Mouse (Mus musculus) kidney, adult 2 months (tissue): ENCODE measurements around the gene Fus. TPM values are rescaled to one million over a fixed set of nuclear protein-coding genes. Genes with fewer than 3 reads are reported as not detected.

ENCODE experiments used
- DNase-seq: peaks from one replicate; pipeline ENCODE4 v3.0.0; 2021
- H3K27ac ChIP-seq: fragments of 200-500 bp; 2 replicates; pipeline ENCODE4 v1.5.1; 2012; ENCODE audit warnings: low read depth, low read length, control low read depth, inconsistent platforms; ENCODE audit not compliant: insufficient read depth
- H3K27me3 ChIP-seq: fragments of 200-500 bp; replicated peaks from 2 replicates; pipeline ENCODE4 v1.6.1; 2012; ENCODE audit warnings: mild to moderate bottlenecking, moderate library complexity, low read length, inconsistent platforms; ENCODE audit not compliant: control insufficient read depth, insufficient read depth
- H3K36me3 ChIP-seq: fragments of 200-500 bp; 2 replicates; pipeline ENCODE4 v1.6.1; 2012; ENCODE audit warnings: mild to moderate bottlenecking, moderate library complexity, low read length, inconsistent platforms; ENCODE audit not compliant: control insufficient read depth, insufficient read depth
- H3K4me1 ChIP-seq: fragments of 200-500 bp; 2 replicates; pipeline ENCODE4 v1.6.1; 2011; ENCODE audit warnings: low read length; ENCODE audit not compliant: control insufficient read depth, insufficient read depth
- H3K4me3 ChIP-seq: fragments of 200-500 bp; 2 replicates; pipeline ENCODE4 v1.5.1; 2011; ENCODE audit warnings: mild to moderate bottlenecking, low read depth, low read length, control low read depth; ENCODE audit not compliant: insufficient read depth
- CTCF ChIP-seq: fragments of 200-500 bp; conservative IDR thresholded peaks from 2 replicates; pipeline ENCODE4 v1.5.1; 2011; ENCODE audit warnings: low read depth, mild to moderate bottlenecking, control low read depth, low read length, moderate library complexity, mixed read lengths; ENCODE audit not compliant: insufficient read depth, insufficient read length
- POLR2A ChIP-seq: fragments of 200-500 bp; IDR thresholded peaks from one replicate; pipeline ENCODE4 v1.6.1; 2011; ENCODE audit warnings: low read depth, low read length, control low read depth
- WGBS: fragments of 180-500 bp; shearing (Covaris S2); methylation state at CpG from one replicate; pipeline ENCODE4 v1.1.7; 2018; 5-methylcytosine and 5-hydroxymethylcytosine counted together
- polyA plus RNA-seq: library from polyadenylated mRNA; depleted of rRNA; stranded (reverse); fragments of >200 nt; gene quantifications from 2 replicates; pipeline ENCODE4 v1.2.3, GENCODE M21; 2012; rRNA removed

The Fus gene
- 183 and 196 TPM in 2 replicates for polyA plus RNA-seq

DNA sequence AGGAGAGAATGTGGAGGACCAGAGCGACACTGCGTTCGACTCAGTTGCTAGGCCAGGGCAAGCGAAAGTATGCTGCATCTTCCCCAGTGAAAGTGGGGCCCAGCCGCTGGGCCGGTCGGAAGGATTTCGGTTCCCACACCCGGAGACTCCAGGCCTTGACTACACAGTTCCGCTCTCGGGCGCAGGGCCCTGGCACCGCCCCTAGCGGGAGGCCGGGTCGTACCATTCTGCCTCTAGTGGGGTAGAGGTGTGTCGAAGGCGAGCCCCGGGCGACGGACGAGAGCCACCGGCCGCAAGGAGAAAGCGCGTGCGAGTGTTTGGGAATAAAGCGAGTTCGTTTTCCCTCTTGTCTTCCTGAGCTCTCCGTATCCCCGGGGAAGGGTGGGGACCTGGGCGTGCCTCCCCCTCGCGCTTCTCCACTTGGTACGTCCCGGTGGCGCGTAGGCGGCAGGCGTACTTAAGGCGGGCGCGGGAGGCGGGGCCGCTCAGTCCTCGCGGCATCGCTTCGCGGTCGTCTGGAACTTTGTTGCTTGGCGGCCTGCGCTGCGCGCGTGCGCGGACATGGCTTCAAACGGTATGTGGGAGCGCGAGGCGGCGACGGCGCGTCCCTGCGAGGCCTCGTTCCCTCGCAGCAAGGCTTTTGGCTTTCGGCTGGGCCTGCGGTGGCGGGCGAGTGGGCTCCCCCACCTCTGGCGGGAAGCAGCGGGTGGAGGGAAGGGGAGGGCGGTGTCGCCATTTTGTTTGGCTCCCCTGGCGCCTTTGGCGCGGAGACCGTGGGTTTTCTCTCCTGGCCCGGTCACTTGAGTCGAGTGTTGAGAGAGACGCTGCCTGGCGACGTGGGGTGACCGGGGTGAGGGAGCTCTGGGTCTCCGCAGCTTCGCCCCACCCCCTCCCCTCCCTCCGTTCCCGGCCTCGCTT lies at the start of gene Fus:
Fus (plus strand) TSS at position 454 of the 918 bp plus-strand sequence.
- peak; percentile 96 for DNase-seq
- Histone ChIP-seq H3K36me3 (peaks cover 11% of the 10 kb centered on the region; the same call in 1 of the 2 replicates), H3K27me3 (no peaks in the 10 kb centered on the region), H3K27ac (peak within 1 kb of the TSS; percentile 99), H3K4me1 (peaks cover 9% of the 10 kb centered on the region; the same call in 1 of the 2 replicates), H3K4me3 (peak within 1 kb of the TSS; percentile 81)
- WGBS = under 1% methylated on average over 92 of the region's 92 CpGs
- TF ChIP-seq CTCF = no peak
- peak; percentile 99 for TF ChIP-seq POLR2A

DNA sequence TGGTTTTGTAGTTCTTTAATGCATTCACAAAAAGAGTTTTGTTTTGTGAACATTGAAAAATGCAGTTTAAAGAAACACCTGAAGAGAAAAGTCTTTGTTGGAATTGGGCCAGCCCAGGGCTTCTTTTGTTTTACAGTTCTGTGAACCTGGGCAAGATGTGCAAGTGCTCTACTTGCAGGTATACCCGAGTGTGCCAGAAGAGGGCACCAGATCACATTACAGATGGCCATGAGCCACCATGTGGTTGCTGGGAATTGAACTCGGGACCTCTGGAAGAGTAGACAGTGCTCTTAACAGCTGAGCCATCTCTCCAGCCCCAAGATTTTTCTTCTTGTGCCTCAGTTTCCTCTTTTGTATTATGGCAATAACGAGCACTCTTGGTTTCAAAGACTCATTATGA lies 49.1 kb upstream of the Fus start:
- H3K36me3 ChIP-seq = no peaks in the 10 kb centered on the region; the same call in 1 of the 2 replicates
- TF ChIP-seq POLR2A = no peak
- TF ChIP-seq CTCF = peak; percentile 62
- H3K4me1 ChIP-seq = peaks cover 11% of the 10 kb centered on the region; the same call in 1 of the 2 replicates
- H3K27me3 ChIP-seq = no peaks in the 10 kb centered on the region
- no peak overlapping the region for H3K27ac ChIP-seq
- H3K4me3 ChIP-seq = no peak overlapping the region
- WGBS = 53% methylated on average over 3 of the region's 3 CpGs
- peak; percentile 76 for DNase-seq

DNA sequence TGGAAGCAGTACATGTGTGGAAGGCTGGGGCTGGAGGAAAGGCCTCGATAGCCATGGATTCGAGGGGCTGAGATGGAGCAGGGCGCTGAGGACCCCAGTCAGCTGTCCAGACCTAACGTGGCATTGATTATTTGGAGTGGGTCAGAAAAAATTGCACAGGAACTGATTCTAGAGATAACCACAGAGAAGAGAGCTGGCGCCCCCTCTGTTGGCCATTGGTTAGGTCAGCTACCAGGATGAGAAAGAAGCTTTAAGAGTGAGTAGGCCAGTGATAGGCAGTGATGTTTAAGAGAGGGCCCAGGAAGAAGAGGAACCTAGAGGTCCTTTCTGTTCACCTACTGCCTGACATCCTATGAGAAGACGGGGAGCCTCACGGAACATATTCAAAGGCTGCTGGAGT lies 48.0 kb upstream of the Fus start:
- H3K27ac ChIP-seq = no peak overlapping the region
- TF ChIP-seq POLR2A (no peak), CTCF (no peak; the same call in 1 of the 2 replicates)
- H3K27me3 ChIP-seq = no peaks in the 10 kb centered on the region
- H3K36me3 ChIP-seq = no peaks in the 10 kb centered on the region; the same call in 1 of the 2 replicates
- peak; percentile 40 for DNase-seq
- no peak overlapping the region for H3K4me3 ChIP-seq
- 79% methylated on average over 7 of the region's 7 CpGs for WGBS
- peaks cover 20% of the 10 kb centered on the region for H3K4me1 ChIP-seq

GRCm38 (mm10) chr7:127921516-127921915 lies 45.7 kb upstream of the Fus start:
- peaks cover 4% of the 10 kb centered on the region; the same call in 1 of the 2 replicates for H3K36me3 ChIP-seq
- H3K4me1 ChIP-seq = peaks cover 35% of the 10 kb centered on the region
- H3K4me3 ChIP-seq = no peak overlapping the region
- TF ChIP-seq POLR2A (no peak), CTCF (peak; percentile 70)
- no peaks in the 10 kb centered on the region for H3K27me3 ChIP-seq
- DNase-seq = peak; percentile 64
- no peak overlapping the region for H3K27ac ChIP-seq
- 60% methylated on average over 8 of the region's 8 CpGs for WGBS

- peaks cover 9% of the 10 kb centered on the region; the same call in 1 of the 2 replicates for H3K36me3 ChIP-seq
- TF ChIP-seq CTCF (no peak), POLR2A (no peak)
- DNase-seq = peak; percentile 39
- H3K4me1 ChIP-seq = peaks cover 45% of the 10 kb centered on the region
- WGBS = 55% methylated on average over 6 of the region's 6 CpGs
- H3K27me3 ChIP-seq = no peaks in the 10 kb centered on the region
- no peak overlapping the region for H3K4me3 ChIP-seq
- H3K27ac ChIP-seq = peak overlapping the region; percentile 55
These were observed 44.6 kb upstream of the Fus start for GRCm38 (mm10) chr7:127922451-127923275.

GRCm38 (mm10) chr7:127923714-127924113 lies 43.5 kb upstream of the Fus start:
- 50% methylated on average over 5 of the region's 5 CpGs for WGBS
- Histone ChIP-seq H3K27ac (peak overlapping the region; percentile 96), H3K36me3 (peaks cover 9% of the 10 kb centered on the region; the same call in 1 of the 2 replicates), H3K4me3 (no peak overlapping the region), H3K4me1 (peaks cover 45% of the 10 kb centered on the region), H3K27me3 (no peaks in the 10 kb centered on the region)
- DNase-seq = peak; percentile 59
- TF ChIP-seq CTCF (no peak), POLR2A (no peak)
